Mouse (Mus musculus) midbrain, embryonic 16.5 days (tissue): ENCODE data around the gene Bbc3. TPM values are rescaled to one million over a fixed set of nuclear protein-coding genes. Genes with fewer than 3 reads are reported as not detected.
A peak's percentile ranks its signal among the peaks of the same experiment; 100 is the strongest.

Source experiments
- ATAC-seq: fragments of 200-750 bp; cut with Nextera tagmentation; 2 replicates; pipeline ENCODE4 v1.8.0; 2017; ENCODE audit warnings: moderate TSS enrichment
- H3K27ac ChIP-seq: fragments of 300-500 bp; sonication (generic); 2 replicates; pipeline ENCODE4 v1.5.1; 2014; ENCODE audit warnings: mild to moderate bottlenecking, low read length, mixed read lengths
- H3K27me3 ChIP-seq: fragments of 300-500 bp; sonication (generic); 2 replicates; pipeline ENCODE4 v1.6.1; 2014; ENCODE audit warnings: low read depth, low read length, mixed read lengths; ENCODE audit not compliant: control insufficient read depth, insufficient read depth
- H3K36me3 ChIP-seq: fragments of 300-500 bp; sonication (generic); 2 replicates; pipeline ENCODE4 v1.6.1; 2014; ENCODE audit warnings: mild to moderate bottlenecking, low read length, moderate library complexity, mixed read lengths; ENCODE audit not compliant: control insufficient read depth, insufficient read depth
- H3K4me1 ChIP-seq: fragments of 300-500 bp; sonication (generic); 2 replicates; pipeline ENCODE4 v1.6.1; 2014; ENCODE audit warnings: mild to moderate bottlenecking, low read length, mixed read lengths; ENCODE audit not compliant: control insufficient read depth, insufficient read depth
- H3K4me2 ChIP-seq: fragments of 300-500 bp; sonication (generic); 2 replicates; pipeline ENCODE4 v1.6.1; 2014; ENCODE audit warnings: mild to moderate bottlenecking, low read length, mixed read lengths
- H3K4me3 ChIP-seq: fragments of 300-500 bp; sonication (generic); 2 replicates; pipeline ENCODE4 v1.5.1; 2014; ENCODE audit warnings: low read depth, mild to moderate bottlenecking, low read length, moderate library complexity, mixed read lengths
- H3K9ac ChIP-seq: fragments of 300-500 bp; sonication (generic); 2 replicates; pipeline ENCODE4 v1.6.1; 2014; ENCODE audit warnings: low read depth, low read length, mixed read lengths
- H3K9me3 ChIP-seq: fragments of 300-500 bp; sonication (generic); replicated peaks from 2 replicates; pipeline ENCODE4 v1.6.1; 2014; ENCODE audit warnings: mild to moderate bottlenecking, low read length, mixed read lengths; ENCODE audit not compliant: control insufficient read depth, poor library complexity, severe bottlenecking
- WGBS: fragments of 180-500 bp; shearing (Covaris S2); extraction: QIAGEN DNeasy Blood & Tissue Kit; methylation state at CpG from one replicate; pipeline ENCODE4 v1.1.7; 2014; 5-methylcytosine and 5-hydroxymethylcytosine counted together
- polyA plus RNA-seq: library from polyadenylated mRNA; unstranded; fragments of >200 nt; fragmentation: Nextera tagmentation; extraction: Ambion mirVana; gene quantifications from 2 replicates; pipeline ENCODE4 v1.2.1, GENCODE M21; 2015

The Bbc3 gene
- polyA plus RNA-seq, 1 experiment from 2014 or later, result 30.0 TPM

DNA sequence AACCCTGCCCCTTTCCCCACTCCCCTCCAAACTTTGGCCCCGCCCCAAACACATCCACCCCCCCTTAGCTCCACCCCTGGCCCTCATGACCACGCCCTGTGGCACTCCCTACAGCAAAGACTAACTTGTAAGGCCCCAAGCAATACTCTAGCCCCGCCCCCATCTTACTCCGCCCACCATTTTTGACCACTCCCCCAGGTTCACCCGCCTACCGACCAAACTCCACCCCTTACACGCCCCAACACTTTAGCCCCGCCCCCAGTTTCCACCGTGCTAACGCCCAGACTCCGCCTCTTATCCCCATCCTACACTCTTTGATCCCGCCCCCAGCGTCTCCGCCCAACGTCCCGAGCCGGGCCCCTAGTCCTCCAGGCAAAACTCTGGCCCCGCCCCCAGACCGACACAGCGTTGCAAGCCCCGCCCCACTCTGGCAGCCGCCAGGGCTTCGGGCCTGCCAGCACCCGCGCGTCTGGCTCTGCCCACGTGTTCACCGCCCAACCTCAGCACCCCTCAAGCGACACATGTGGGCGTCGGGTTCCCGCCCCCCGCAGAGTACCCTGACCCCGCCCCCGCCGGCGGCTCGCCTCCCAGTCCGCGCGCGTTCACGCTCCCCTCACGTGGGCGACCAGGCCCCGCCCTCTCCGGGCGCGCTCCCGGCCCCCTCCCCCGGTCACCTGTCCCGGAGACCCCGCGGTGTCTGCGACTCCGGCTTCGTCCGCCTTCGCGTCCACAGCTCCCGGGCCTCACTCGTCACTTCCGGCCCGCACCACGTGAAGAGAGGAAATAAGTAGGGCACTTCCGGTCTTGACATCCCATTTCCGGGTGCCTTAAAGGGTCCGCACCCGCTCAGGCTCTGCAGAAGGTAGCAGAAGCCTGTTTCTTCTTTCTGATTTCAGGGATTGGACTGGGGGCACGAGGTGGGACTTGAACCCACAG lies 21.9 kb upstream of the Bbc3 start, which contains the start of gene Ccdc9:
TSS of gene Ccdc9 (minus strand) at position 770 of the 936 bp plus-strand sequence.
- H3K36me3 ChIP-seq, result peaks cover 3% of the 10 kb centered on the region; the same call in 1 of the 2 replicates
- H3K4me3 ChIP-seq, result peak within 1 kb of the TSS; percentile 69
- peak within 1 kb of the TSS; percentile 93 for H3K27ac ChIP-seq
- peaks cover 11% of the 10 kb centered on the region for H3K4me1 ChIP-seq
- H3K9ac ChIP-seq, result peak within 1 kb of the TSS; percentile 75
- WGBS, result under 1% methylated on average over 69 of the region's 70 CpGs
- H3K4me2 ChIP-seq, result peak within 1 kb of the TSS; percentile 61
- H3K27me3 ChIP-seq, result no peaks in the 10 kb centered on the region
- peak; percentile 95 for ATAC-seq
- no peaks in the 10 kb centered on the region for H3K9me3 ChIP-seq

DNA sequence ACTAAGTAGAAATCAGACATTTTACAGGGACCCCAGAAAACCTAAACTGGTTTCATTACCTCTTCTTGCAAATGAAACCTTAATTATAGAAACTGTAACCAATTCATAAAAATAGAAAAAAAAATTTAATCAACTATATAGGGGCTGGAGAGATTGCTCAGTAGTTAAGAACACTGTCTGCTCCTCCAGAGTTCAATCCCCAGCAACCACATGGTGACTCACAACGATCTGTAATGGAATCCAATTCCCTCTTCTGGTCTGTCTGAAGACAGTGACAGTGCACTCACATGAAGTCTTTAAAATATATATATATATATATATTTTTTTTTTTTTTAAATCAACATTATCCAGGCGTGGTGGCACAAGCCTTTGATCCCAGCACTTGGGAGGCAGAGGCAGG lies 21.2 kb upstream of the Bbc3 start:
- no peaks in the 10 kb centered on the region for H3K27me3 ChIP-seq
- H3K4me2 ChIP-seq, result peak overlapping the region; percentile 61
- peak overlapping the region; percentile 75; the same call in 1 of the 2 replicates for H3K9ac ChIP-seq
- H3K9me3 ChIP-seq, result no peaks in the 10 kb centered on the region
- WGBS, result 90% methylated on average over 2 of the region's 2 CpGs
- H3K36me3 ChIP-seq, result peaks cover 3% of the 10 kb centered on the region; the same call in 1 of the 2 replicates
- peak overlapping the region; percentile 93 for H3K27ac ChIP-seq
- peak overlapping the region; percentile 69 for H3K4me3 ChIP-seq
- peaks cover 11% of the 10 kb centered on the region for H3K4me1 ChIP-seq
- no peak for ATAC-seq

DNA sequence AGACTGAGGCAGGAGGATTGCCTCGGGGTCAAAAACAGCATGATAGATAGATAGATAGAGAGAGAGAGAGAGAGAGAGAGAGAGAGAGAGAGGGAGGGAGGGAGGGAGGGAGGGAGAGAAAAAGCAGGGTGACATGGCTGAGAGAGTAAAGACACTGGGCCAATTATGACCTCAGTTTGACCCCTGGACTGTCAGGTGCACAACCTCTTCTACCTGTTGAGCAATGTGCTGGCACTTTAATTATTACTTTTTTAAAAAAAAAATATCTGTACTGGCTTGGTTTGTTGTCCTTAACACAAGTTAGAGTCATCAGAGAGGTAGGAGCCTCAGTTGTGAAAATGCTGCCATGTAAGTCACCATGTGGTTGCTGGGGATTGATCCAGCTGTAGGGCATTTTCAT lies 20.4 kb upstream of the Bbc3 start:
- H3K9me3 ChIP-seq, result no peaks in the 10 kb centered on the region
- H3K36me3 ChIP-seq, result no peaks in the 10 kb centered on the region; the same call in 1 of the 2 replicates
- no peaks in the 10 kb centered on the region for H3K27me3 ChIP-seq
- no peak for ATAC-seq
- no peak overlapping the region for H3K4me3 ChIP-seq
- WGBS, result 70% methylated on average over 1 of the region's 1 CpGs
- no peak overlapping the region for H3K4me2 ChIP-seq
- H3K4me1 ChIP-seq, result peaks cover 11% of the 10 kb centered on the region
- no peak overlapping the region for H3K9ac ChIP-seq
- no peak overlapping the region for H3K27ac ChIP-seq

DNA sequence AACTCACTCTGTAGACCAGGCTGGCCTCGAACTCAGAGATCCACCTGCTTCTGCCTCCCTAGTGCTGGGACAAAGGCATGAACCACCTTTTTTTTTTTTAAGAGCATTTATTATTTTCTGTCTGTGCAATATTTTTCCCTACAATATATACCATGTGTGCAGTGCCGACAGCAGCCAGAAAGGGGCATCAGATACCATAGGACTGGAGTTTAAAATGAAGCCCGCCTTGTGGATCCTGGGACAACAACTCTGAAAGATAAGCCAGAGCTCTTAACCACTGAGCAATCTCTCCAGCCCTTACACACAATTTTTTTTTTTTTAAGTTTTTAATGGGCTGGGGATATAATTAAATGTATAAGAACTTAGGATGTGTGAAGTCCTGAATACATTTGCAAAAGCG lies 13.8 kb upstream of the Bbc3 start:
- no peak overlapping the region for H3K9ac ChIP-seq
- H3K27ac ChIP-seq, result no peak overlapping the region
- no peaks in the 10 kb centered on the region for H3K27me3 ChIP-seq
- peaks cover 32% of the 10 kb centered on the region for H3K4me1 ChIP-seq
- 33% methylated on average over 4 of the region's 4 CpGs for WGBS
- no peaks in the 10 kb centered on the region for H3K36me3 ChIP-seq
- ATAC-seq, result no peak
- H3K9me3 ChIP-seq, result no peaks in the 10 kb centered on the region
- no peak overlapping the region for H3K4me3 ChIP-seq
- H3K4me2 ChIP-seq, result peak overlapping the region; percentile 94

DNA sequence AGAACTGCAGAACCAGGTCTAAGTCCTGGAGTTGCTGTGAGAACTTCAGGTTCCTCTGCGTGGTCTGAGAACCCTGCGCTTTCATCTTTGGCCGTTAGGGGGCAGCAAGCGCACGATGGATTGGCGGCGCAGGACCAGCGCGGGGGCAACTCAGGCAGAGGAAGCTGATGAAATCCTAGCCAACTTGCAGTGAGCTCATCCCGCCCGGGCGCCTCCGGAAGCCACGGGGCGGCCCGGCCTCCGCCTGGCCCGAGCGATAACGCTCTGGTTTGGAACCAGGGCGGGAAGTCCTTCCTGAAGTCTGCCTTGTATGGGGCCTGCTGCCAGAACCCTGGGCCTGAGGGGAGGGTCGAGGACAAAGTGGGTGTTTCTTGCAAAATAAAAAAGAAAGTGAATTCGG lies 13.4 kb upstream of the Bbc3 start:
- under 1% methylated on average over 23 of the region's 23 CpGs for WGBS
- peak overlapping the region; percentile 36 for H3K9ac ChIP-seq
- H3K9me3 ChIP-seq, result no peaks in the 10 kb centered on the region
- peaks cover 32% of the 10 kb centered on the region for H3K4me1 ChIP-seq
- H3K27me3 ChIP-seq, result no peaks in the 10 kb centered on the region
- H3K4me2 ChIP-seq, result peak overlapping the region; percentile 94
- peak overlapping the region; percentile 75 for H3K27ac ChIP-seq
- no peaks in the 10 kb centered on the region for H3K36me3 ChIP-seq
- peak; percentile 57 for ATAC-seq
- peak overlapping the region; percentile 48 for H3K4me3 ChIP-seq

DNA sequence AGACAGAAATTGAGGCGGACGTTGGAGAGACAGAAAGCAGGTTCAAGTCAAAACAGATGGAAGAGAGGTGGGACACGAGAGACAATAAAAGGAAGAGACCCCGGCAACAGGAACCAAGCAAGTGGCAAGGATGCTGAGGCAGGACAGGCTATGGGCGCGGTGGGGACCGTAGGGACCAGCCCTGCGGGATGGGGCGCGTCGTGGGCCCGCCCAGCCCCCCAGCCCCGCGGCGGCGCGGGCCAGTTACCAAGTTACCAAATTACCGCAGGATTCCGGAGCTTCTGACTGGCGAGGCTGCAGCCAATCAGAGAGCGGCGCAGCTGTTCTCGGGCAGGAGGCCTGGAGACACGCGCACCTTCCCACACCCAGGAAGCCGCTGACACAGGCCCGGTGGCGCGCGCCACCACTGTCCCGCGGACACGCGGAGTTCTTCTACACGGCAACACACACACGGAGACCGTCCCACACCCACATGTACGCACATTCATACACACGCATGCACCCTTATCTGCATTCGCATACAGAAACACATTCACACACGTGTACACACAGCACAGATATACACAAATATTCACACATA lies 12.8 kb upstream of the Bbc3 start:
- ATAC-seq, result peak; percentile 19
- WGBS, result 2% methylated on average over 41 of the region's 41 CpGs
- H3K9ac ChIP-seq, result peak overlapping the region; percentile 36

DNA sequence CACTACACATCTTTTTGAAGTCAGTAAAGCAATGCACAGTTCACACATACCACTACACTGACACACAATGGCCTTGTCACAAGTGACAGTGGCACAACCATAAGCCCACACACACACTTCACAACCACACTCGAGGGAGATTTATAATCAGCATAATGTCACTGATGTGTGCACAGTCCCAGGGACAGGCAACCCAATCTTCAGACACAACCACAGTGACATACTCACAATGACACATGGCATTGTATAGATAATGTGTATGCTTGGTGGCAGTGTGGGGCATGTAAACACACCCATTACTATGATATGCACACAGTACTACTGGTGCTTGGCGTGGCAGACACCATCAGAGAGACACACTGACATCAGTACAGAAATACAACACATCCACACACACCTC lies 12.0 kb upstream of the Bbc3 start:
- H3K4me1 ChIP-seq, result peaks cover 38% of the 10 kb centered on the region
- H3K36me3 ChIP-seq, result no peaks in the 10 kb centered on the region
- no peaks in the 10 kb centered on the region for H3K27me3 ChIP-seq
- peak overlapping the region; percentile 94 for H3K4me2 ChIP-seq
- H3K4me3 ChIP-seq, result no peak overlapping the region
- H3K9ac ChIP-seq, result no peak overlapping the region
- 41% methylated on average over 2 of the region's 2 CpGs for WGBS
- H3K9me3 ChIP-seq, result no peaks in the 10 kb centered on the region
- no peak overlapping the region; the same call in 1 of the 2 replicates for H3K27ac ChIP-seq
- no peak for ATAC-seq

More for the DNA sequence above, 12.8 kb upstream of the Bbc3 start:
- H3K36me3 ChIP-seq, result no peaks in the 10 kb centered on the region
- peaks cover 35% of the 10 kb centered on the region for H3K4me1 ChIP-seq
- peak overlapping the region; percentile 48 for H3K4me3 ChIP-seq
- H3K9me3 ChIP-seq, result no peaks in the 10 kb centered on the region
- H3K4me2 ChIP-seq, result peak overlapping the region; percentile 94
- H3K27ac ChIP-seq, result peak overlapping the region; percentile 75
- H3K27me3 ChIP-seq, result no peaks in the 10 kb centered on the region

DNA sequence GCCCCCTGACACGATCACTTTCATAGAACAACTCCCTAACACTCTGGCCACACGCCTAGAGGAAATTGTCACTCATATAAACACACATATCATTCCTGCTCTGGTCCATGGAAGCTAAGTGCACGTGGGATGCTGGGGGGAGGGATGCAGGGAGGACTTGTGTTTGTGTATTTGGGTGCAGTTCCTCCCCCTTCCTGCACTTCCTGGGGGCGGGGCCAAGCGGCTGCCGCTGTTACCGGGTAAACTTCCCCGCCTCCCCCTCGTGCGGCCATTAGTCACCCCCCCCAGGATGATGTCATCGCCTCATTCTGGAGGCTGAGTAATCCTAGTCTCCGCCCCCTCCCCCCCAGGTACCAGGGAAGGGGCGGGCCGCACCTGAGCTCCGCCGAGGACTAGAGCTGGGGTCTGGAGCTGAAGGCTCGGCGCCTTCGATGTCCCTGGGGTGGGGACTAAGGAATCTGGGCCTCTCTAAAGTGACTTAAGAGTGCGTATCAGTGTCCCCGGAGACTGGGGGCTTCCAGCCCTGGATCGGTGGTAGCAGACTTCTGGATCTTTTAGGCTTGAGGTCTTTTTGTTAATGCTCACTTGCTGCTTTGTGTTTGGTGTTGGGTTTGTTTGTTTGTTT lies 11.3 kb upstream of the Bbc3 start:
- Histone ChIP-seq H3K36me3 (no peaks in the 10 kb centered on the region), H3K9me3 (no peaks in the 10 kb centered on the region), H3K27me3 (no peaks in the 10 kb centered on the region), H3K4me2 (peak overlapping the region; percentile 69), H3K9ac (peak overlapping the region; percentile 51), H3K4me3 (peak overlapping the region; percentile 37), H3K27ac (peak overlapping the region; percentile 25), H3K4me1 (peaks cover 38% of the 10 kb centered on the region)
- no peak for ATAC-seq
- 2% methylated on average over 21 of the region's 22 CpGs for WGBS
